Mouse (Mus musculus): ENCODE data around the gene Edem2.
A peak's percentile ranks its signal among the peaks of the same experiment; 100 is the strongest.

Edem2 gene

DNA sequence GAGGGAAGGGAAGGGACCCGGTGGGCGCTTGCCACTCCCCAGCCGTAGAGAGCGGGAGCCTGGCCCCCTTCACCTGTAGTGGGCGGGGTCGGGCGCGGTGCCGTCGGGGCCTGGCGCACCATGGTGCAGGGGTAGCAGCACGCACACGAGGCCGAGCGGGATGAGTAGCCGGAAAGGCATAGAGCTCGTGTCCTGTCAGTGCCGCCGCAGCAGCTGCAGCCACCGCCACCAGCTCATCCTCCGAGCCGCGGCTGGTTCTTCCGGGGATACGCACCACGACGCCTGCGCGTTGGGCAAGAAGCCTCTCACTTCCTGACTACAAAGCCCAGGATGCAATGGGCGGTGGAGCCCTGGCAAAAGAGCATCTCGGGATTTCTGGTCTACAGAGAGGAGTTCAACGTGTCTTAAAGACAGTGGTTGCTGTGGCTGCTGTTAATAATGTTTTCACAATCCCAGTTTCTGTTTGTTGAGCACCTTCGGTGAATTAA lies at the start of gene Edem2:
TSS of gene Edem2 (minus strand) at position 318 of the 488 bp plus-strand sequence.
- peak; percentile 96 for DNase-seq (ENCODE audit: low spot score)

DNA sequence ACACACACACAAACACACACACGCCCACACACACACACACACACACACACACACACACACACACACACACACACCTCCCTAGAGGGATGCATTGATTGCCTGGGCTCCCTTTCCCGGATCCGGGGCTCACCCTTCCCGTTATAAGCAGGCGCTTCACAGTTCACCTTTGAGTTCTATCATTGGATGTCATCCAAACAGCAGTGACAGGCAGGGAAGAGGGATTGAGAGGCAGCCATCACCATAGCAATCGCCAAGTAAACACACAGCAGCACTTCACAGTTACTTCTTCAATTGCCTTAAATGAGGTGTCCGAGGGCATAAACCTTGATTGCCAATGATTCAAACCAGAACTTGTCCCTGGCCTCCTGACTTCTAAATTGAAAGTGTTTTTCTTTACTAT lies 49.8 kb upstream of the Edem2 start:
- no peak for DNase-seq (ENCODE audit: low spot score)

DNA sequence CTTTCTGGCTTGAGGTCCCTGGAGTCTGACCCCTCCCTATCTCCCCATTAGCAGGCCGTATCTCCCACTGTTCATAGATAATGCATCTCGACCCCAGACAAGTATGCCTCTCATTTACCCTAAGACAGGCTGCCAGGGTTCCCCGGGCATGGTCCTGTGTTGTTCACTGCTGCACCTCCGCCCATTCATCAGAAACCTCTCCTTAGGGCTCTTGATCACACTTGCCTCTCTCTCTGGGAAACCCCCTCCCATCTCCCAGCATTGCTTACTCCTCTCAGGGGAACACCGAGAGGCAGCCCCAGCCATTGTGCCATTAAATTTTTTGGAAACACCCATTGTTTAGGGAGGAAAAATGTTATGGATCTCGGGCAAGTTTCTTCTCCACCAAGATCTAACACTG lies 48.7 kb upstream of the Edem2 start:
- DNase-seq (ENCODE audit: low spot score), result no peak

DNA sequence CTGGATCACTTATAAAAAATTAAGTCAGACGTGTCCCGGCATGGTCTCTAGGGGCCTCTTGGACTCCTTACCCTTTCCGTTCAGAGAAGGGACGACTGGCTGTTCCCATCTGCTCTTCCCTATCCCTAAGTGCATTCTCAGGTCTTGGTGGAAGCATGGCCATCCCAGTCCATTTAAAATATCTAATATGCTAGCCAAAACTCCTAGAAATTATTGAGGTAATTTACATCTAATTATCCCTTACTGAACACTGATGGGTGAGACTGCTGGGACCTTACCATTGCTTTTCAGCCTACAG lies 48.4 kb upstream of the Edem2 start:
- DNase-seq (ENCODE audit: low spot score), result no peak

DNA sequence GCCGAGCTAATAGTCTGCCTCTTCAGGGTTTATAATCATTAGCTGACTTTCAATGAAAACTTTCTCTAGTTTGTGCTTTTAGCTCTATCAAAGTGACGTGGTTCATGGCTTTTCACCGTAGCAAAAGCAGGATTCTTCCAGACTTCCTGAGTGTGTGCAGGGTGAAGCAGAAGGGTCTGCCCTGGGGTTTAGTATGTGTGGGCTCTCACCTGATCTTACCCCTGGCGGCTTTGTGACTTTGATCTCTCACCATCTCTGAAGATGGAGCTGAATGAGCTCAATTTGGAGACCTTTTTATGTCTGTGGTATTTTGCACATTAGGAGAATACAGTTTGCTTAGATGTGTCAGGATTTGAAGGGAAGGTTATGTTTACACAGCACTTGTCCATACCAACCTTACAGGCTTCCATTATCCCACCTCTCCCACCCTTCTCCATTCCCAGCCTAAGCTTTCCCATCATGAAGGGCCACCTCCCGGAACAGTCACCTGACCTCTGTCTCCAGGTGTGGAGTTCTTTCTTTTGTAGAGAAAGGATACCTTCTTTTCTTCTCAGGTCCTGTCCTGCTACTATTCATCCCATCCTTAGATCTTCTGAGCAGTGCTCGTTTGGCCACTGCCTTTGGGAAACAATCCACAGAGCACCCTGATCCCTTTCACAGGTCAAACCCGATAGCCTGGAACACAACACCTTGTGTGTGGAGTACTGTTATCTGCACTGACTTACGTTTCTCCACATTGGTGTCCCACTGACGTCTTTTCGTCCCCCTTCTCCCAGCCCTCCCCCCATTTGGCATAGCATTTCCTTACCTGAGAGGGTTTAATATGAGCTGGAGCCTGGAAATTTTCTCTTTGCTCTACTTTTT lies 47.8 kb upstream of the Edem2 start:
- no peak for DNase-seq (ENCODE audit: low spot score)

DNA sequence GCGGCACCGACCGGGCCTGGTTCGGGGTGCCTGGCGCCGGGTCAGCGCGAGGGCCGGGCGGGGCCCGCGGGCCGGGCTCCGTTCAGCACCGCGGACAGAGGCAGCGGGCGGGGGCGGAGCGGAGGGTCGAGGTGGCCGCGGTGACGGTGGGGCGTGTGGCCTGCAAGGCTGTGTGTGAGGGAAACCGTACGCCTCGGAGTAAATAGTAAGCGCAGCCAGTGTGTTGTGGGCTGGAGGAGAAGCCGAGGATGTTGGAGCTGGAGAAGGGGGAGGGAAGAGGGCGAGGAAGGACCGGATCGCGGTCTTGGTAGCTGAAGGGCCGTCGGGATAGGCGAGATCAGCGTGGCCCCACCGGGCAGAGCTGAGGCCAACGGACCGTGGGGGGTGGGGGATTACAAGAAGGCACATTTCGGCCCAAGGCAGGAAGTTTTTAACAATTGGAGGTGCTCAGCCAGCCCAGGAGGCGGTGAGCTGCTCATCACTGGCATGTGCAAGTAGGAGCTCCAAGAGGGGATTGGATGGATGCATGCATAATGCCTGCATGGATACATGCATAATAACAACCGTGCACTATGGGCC lies 46.5 kb upstream of the Edem2 start:
- DNase-seq (ENCODE audit: low spot score), result peak; percentile 72

DNA sequence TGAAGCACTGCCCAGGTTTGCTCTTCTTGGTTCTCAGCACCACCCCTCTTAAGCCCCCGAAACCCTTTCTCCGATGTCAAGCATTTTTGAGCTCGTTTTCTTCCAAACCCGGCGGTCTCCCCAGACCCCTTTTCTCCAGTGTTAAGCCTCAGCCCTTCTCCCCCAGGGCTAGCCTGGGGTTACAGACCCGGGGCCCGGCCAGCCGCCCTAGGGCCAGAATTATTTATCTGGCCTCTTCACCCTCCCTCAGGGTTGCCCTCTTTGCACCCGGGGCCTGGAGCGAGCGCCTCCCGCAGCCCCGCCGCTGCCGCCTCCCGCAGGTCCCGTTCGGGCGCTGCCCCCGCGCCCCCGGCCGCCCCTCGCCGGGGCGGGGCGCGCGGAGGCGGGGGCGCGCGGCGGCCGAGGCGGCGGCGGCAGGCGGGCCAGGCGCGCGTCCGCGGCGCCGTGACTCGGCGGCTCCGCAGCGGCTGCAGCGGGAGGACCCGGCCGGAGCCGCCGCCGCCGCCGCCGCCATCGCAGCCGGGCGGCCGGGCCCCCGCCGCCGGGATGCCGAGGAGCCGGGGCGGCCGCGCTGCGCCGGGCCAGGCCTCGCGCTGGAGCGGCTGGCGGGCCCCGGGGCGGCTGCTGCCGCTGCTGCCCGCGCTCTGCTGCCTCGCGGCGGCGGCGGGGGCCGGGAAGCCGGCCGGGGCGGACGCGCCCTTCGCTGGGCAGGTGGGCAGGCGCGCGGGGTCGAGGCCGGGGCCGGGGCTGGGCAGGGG lies 45.8 kb upstream of the Edem2 start, which contains the start of gene Mmp24:
TSS of gene Mmp24 (plus strand) at position 416 of the 758 bp plus-strand sequence.
- DNase-seq (ENCODE audit: low spot score), result no peak

DNA sequence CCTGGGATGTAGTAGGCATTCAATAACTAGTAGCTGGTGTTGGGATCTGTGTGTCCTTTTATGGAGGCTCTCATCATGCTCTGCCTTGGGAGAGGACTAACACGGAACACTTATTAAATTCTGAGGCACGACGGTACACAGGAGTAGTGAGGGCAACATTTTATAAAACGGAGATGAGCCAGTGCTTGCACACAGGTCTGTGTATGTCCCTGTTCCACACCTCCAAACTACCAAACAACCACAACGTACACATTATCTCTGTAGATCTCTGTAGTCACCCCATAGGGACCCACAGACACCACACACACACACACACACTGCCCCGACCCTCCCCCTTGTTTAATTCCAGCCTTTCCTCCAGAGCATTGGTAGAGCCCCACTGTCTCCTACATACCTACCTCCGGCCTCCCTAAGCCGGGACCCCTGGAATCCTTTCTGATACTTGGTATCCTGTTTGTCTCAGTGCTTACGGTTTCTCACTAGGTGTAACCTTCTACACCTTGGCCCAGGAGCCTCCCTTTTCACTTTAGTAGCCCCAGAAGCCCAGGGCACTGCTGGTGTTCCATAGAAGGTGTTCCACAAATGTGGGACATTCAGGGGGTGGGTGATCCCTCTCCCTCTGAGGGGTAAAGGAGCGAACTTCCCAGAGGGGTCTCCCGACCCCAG lies 45.1 kb upstream of the Edem2 start:
- DNase-seq (ENCODE audit: low spot score), result no peak

DNA sequence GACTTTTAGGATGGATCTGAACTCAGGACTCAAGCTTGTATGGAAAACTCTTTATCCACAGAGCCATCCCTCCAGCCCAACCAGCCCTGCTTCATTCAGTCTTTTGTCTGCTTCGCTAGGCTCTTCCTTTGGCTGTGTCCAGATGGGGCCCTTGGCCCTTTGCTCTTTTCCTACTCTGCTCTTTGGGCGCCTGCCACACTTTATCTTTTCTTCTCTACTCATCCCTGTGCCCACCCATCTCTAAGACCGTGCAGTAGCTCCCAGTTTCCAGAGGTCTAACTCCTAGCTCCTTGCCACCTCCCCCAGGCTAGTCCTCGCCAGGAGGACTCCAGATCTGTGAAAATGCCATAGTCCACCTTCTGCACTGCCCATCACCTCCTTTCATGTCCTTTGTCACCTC lies 44.4 kb upstream of the Edem2 start:
- DNase-seq (ENCODE audit: low spot score), result no peak

DNA sequence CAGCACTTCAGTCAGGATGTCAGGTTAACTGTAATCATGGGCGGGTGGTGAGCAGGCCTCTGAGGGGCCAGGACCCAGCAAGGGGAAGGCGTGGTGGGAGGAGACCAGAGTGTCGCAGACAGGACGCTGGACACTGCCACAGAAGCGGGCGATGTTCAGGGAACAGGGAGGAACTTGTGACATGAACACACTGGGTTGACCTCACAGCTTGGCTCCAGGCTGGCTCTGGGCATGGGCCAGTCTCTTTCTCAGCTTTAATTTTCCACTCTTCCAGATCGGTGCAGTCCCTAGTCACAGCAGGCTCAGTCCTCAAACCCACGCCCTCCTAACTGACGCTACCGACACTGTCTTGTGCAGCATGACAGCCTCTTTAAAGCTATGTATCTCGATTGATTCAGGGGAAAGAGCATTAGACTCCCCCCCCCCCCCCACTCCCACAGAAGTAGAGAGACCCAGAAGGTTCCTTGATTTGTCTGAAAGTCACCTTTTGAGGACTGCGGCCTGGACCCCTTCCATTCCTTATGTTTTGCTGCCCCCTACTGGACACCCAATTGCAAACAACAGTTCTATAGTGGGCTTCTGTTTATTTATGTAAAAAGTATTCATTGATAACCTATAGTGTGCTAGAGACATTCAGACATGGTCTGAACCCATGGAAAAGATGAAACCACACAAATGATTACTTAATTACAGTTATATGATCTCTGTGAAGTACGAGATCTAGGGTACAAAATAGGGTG lies 35.6 kb upstream of the Edem2 start:
- DNase-seq (ENCODE audit: low spot score), result peak; percentile 90

DNA sequence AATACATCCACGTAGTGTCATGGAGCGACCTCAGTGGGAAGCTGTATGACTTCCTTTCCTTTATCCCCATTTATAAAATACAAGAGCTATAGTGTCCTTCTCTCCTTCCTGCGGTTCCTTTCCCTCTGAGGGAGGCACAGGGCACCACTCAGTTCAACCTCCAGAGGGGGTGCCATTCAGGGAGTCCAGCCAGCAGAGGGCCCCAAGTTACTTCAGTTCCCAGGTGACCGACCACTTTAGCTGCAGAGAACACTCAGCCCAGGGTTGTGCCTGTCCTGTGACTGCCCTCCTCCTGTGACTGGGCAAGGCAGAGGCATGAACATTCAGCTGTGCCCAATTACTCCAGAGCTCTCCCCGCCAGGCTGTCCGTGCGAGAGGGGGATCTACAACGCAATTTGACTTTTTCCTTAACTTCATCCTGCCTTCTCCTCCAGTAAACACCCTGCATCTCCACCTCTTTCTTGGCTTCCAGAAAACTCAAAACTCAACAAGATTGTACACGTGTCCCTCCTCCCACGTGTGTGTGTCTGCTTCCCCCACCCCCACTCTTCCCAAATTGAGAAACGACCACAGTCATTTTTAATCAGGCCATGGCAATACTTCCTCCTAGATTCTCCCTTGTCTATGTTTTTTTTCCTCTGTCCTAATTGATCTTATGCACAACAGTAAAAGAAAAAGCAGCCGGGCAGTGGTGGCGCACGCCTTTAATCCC lies 27.7 kb upstream of the Edem2 start:
- no peak for DNase-seq (ENCODE audit: low spot score)

DNA sequence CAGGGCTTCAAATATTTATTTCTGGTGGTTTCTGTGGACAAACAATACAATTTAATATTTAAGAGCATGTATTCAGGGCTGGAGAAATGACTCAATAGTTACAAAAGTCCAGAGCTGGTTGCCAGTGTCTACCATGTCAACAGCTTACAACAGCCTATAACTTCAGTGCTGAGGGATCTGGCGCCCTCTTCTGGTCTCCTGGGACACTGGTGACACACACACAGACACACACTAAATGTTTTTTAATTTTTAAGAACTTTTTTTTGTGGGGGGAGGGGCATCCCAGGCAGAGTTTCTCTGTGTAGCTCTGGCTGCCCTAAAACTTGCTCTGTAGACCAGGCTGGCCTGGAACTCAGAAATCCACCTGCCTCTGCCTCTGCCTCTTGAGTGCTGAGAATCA lies 26.5 kb upstream of the Edem2 start:
- peak; percentile 69 for DNase-seq (ENCODE audit: low spot score)

DNA sequence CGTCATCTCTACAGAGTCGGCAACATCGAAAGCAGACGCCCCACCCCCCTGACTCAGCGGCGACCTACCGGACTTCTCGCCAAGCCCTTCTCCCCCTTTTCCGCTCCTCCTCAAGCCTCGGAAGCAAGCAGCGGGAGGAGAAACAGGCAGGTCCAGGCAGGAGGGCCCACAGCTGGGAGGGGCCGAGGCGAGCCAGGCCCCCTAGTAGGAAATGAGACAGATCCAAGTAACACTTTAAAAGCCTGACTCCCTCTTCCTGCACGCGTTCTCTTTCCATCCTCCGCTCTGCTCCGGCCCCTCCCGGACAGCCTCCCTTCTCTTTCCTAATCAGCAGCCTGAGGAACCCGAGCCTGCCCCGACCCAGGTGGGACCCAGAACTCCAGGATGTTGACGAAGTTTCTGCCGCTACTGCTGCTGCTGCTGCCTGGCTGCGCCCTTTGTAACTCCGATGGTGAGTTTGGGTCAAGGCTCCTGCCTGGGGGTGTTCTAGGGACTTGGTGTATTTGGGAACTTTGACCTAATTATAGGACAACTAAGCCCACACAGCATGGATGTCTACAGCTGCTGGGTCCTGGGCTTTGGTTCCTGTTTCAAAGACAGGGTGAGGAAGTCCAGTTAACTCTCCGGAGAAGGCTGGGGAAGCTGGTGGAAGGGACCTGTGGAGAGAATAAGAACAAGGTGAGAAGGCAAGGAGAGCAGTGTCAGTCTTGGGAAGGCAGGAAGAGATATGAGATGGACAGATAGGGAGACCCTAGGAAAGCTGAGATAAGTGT lies 21.9 kb upstream of the Edem2 start, which contains the start of gene Procr:
TSS of gene Procr (plus strand) at position 104 of the 773 bp plus-strand sequence.
- peak; percentile 54 for DNase-seq (ENCODE audit: low spot score)

DNA sequence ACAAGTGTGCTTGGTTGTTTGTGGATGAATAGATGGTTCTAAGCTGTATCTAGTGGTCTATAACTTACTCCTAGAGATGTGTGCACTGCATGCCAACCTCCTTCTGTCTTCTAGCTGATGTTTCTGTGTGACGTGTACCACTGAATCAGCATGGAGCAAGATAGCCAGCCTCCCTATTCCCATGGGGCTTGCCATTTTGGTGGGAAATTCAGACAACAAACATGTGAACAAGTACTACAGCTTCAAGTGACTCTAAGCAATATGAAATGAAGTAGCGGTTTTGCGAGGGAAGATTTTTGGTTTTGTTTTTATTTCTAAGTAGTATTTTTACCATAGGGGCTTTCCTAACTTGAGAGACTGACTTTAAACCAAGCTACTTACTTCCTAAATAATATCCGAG lies 20.1 kb upstream of the Edem2 start:
- DNase-seq (ENCODE audit: low spot score), result no peak

DNA sequence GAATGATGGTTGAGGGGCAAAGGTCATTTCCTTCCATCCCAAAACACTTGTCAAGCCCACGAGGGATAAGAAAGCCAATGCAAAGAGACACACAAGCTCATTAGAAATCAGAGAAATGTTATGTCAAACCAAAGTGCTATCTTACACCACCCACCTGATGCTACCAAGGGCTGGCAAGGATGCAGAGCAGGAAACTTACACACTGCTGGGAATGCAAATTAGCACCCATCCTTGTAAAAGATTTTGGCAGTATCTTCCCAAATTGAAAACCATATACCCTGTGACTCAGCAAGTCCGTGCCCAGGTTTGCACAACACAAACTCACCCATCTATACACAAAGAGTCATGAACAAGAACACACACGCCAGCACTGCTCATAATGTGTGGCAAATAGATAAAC lies 16.2 kb upstream of the Edem2 start:
- DNase-seq (ENCODE audit: low spot score), result no peak

DNA sequence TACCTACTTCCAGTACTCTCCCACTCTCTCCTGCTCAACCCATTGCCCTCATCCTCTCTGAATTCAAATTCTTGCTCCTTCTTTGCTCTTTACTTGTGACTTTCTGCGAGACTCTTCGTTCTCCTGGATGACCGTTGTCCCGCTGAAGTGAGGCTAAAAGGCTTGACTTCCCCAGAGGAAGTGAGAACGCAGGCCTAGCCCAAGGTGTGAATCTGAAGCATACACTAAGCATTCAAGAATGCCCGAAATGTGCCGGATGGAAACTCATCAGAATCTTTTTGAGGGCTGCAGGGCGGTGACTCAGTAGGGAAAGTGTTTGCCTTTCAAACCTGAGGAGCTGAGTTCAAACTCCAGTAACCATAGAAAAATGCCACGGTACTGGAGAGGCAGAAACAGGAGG lies 14.1 kb upstream of the Edem2 start:
- no peak for DNase-seq (ENCODE audit: low spot score)

DNA sequence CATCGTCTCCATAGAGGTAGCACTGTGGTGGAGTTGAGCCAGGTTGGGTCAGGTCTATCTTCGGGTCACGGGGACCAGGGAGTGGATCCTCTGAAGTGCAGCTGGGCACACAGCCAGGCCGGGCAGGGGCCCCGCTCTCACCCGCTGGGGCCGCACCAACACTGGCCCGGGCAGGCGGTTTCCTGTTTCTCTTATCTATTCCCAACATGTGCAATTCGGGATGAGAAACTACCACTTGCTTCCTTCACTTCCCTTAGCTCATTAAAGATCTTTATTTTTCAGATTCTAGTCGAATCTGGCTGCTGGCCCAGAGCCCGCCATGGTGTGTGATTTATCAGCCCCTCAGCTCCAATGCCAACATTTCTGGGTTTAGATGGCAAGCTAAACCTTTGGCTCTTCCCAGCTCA lies 13.7 kb upstream of the Edem2 start:
- DNase-seq (ENCODE audit: low spot score), result no peak

DNA sequence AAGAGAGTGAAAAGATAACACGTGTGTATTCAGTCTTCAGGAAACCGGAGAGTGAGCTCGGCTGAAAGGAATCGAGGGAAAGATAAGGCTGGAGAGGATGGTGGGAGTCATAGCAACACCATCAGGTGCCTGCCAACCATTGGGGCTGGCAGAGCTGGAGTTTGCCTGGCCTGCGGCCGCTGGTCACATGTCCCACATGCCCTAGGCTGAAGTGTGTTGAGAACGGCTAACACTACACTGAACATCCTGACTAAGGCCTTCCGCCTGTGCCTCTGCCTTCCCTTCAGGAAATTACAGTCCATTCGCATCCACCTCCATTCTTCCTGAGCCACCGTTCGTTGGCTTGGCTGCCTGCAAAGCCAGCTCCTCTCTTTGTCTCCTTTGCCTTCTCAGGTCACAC lies 12.9 kb upstream of the Edem2 start:
- DNase-seq (ENCODE audit: low spot score), result no peak

DNA sequence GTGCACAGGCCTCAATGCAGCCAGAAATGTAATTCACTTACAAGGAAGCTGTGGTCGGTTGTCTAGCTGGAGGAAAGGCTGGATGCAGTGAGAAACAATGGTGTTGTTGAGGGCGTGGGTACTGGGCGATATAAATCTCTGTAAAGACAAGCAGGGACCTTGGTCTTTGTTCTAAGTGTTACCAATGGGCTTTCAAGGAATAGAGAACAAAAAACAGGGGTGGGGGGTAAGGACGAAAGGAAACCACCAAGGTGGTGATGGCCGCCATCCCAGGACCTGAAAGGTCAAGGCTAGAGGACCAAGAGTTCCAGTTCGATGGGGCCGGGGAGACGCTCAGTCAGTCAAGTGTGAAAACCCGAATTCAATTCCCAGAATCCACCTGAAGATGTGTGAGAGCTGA lies 8.5 kb upstream of the Edem2 start:
- no peak for DNase-seq (ENCODE audit: low spot score)

DNA sequence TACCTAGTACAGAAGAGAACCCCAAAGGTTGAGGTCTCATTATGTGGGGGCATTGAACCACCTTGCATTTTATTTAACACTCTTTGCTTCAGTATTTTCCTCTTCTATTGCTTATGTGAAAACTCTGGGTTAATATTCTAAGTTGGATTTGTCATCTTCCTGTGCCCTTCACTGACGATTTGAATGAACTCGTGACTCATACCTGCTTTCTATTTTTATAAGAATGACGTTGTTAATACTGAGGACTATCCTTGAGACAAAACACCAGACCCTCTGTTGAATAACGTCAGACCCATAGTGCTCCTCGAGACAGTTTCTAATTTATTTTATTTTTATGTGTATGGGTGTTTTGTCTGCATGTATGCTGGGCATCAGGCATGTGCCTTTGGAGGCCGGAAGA lies 7.7 kb upstream of the Edem2 start:
- DNase-seq (ENCODE audit: low spot score), result no peak
